Mouse (Mus musculus) kidney, embryonic 14.5 days (tissue): Measurements from ENCODE around the gene Slc22a23. TPM values are rescaled to one million over a fixed set of nuclear protein-coding genes. Genes with fewer than 3 reads are reported as not detected.

Source experiments
- ATAC-seq: fragments of 200-750 bp; cut with Nextera tagmentation; 2 replicates; pipeline ENCODE4 v1.8.0; 2017; ENCODE audit warnings: moderate number of reproducible peaks, mild to moderate bottlenecking, moderate TSS enrichment, moderate library complexity; ENCODE audit not compliant: low FRiP score, low TSS enrichment
- H3K27ac ChIP-seq: fragments of 300-500 bp; sonication (generic); 2 replicates; pipeline ENCODE4 v1.5.1; 2014; ENCODE audit warnings: low read depth, mild to moderate bottlenecking, low read length, moderate library complexity, mixed read lengths
- H3K27me3 ChIP-seq: fragments of 300-500 bp; sonication (generic); 2 replicates; pipeline ENCODE4 v1.6.1; 2014; ENCODE audit warnings: mild to moderate bottlenecking, low read length; ENCODE audit not compliant: control insufficient read depth, insufficient read depth
- H3K36me3 ChIP-seq: fragments of 300-500 bp; sonication (generic); 2 replicates; pipeline ENCODE4 v1.6.1; 2014; ENCODE audit warnings: low read length, mixed read lengths; ENCODE audit not compliant: control insufficient read depth, insufficient read depth
- H3K4me1 ChIP-seq: fragments of 300-500 bp; sonication (generic); 2 replicates; pipeline ENCODE4 v1.6.1; 2014; ENCODE audit warnings: low read length, mixed read lengths; ENCODE audit not compliant: control insufficient read depth, insufficient read depth
- H3K4me2 ChIP-seq: fragments of 300-500 bp; sonication (generic); replicated peaks from 2 replicates; pipeline ENCODE4 v1.6.1; 2014; ENCODE audit warnings: low read depth, mild to moderate bottlenecking, low read length
- H3K4me3 ChIP-seq: fragments of 300-500 bp; sonication (generic); 2 replicates; pipeline ENCODE4 v1.5.1; 2014; ENCODE audit warnings: mild to moderate bottlenecking, low read length
- H3K9ac ChIP-seq: fragments of 300-500 bp; sonication (generic); 2 replicates; pipeline ENCODE4 v1.6.1; 2014; ENCODE audit warnings: low read depth, mild to moderate bottlenecking, low read length, moderate library complexity
- H3K9me3 ChIP-seq: fragments of 300-500 bp; sonication (generic); 2 replicates; pipeline ENCODE4 v1.6.1; 2016; ENCODE audit warnings: low read length; ENCODE audit not compliant: control insufficient read depth
- WGBS: fragments of 180-500 bp; shearing (Covaris S2); extraction: QIAGEN DNeasy Blood & Tissue Kit; methylation state at CpG from one replicate; pipeline ENCODE4 v1.1.7; 2014; 5-methylcytosine and 5-hydroxymethylcytosine counted together
- polyA plus RNA-seq: library from polyadenylated mRNA; unstranded; fragments of >200 nt; fragmentation: Nextera tagmentation; extraction: Ambion mirVana; gene quantifications from 2 replicates; pipeline ENCODE4 v1.2.1, GENCODE M21; 2014

The Slc22a23 gene
- polyA plus RNA-seq, 1 experiment from 2014 or later, result 2.8 TPM

- no peaks in the 10 kb centered on the region for H3K9me3 ChIP-seq
- H3K4me2 ChIP-seq, result no peak overlapping the region
- WGBS, result 70% methylated on average over 1 of the region's 1 CpGs
- no peak overlapping the region for H3K9ac ChIP-seq
- no peak overlapping the region for H3K4me3 ChIP-seq
- H3K27ac ChIP-seq, result no peak overlapping the region
- H3K27me3 ChIP-seq, result no peaks in the 10 kb centered on the region
- no peak for ATAC-seq
- no peaks in the 10 kb centered on the region for H3K36me3 ChIP-seq
- peaks cover 20% of the 10 kb centered on the region for H3K4me1 ChIP-seq
Observed at GRCm38 (mm10) chr13:34244186-34244585, 100.8 kb downstream of the Slc22a23 start.

GRCm38 (mm10) chr13:34242211-34242610 is 102.8 kb downstream of the Slc22a23 start:
- no peak for ATAC-seq
- no peak overlapping the region for H3K27ac ChIP-seq
- H3K9ac ChIP-seq, result no peak overlapping the region
- 20% methylated on average over 3 of the region's 3 CpGs for WGBS
- H3K9me3 ChIP-seq, result no peaks in the 10 kb centered on the region
- H3K4me3 ChIP-seq, result no peak overlapping the region
- H3K4me1 ChIP-seq, result peaks cover 17% of the 10 kb centered on the region; the same call in 1 of the 2 replicates
- H3K36me3 ChIP-seq, result no peaks in the 10 kb centered on the region
- H3K4me2 ChIP-seq, result no peak overlapping the region
- no peaks in the 10 kb centered on the region for H3K27me3 ChIP-seq

- H3K4me2 ChIP-seq, result no peak overlapping the region; the same call in 1 of the 2 replicates
- peak overlapping the region; percentile 2; the same call in 1 of the 2 replicates for H3K27ac ChIP-seq
- H3K36me3 ChIP-seq, result no peaks in the 10 kb centered on the region
- no peaks in the 10 kb centered on the region for H3K27me3 ChIP-seq
- H3K4me1 ChIP-seq, result peaks cover 17% of the 10 kb centered on the region; the same call in 1 of the 2 replicates
- H3K4me3 ChIP-seq, result no peak overlapping the region
- H3K9ac ChIP-seq, result no peak overlapping the region
- H3K9me3 ChIP-seq, result no peaks in the 10 kb centered on the region
- peak; percentile 68; the same call in 1 of the 2 replicates for ATAC-seq
- WGBS, result 39% methylated on average over 3 of the region's 3 CpGs
Observed at GRCm38 (mm10) chr13:34240087-34240428, 104.9 kb downstream of the Slc22a23 start.

- Histone ChIP-seq H3K4me2 (peak overlapping the region; percentile 22), H3K4me1 (peaks cover 17% of the 10 kb centered on the region; the same call in 1 of the 2 replicates), H3K9me3 (no peaks in the 10 kb centered on the region), H3K27ac (peak overlapping the region; percentile 4; the same call in 1 of the 2 replicates), H3K4me3 (no peak overlapping the region), H3K9ac (no peak overlapping the region), H3K27me3 (no peaks in the 10 kb centered on the region), H3K36me3 (no peaks in the 10 kb centered on the region)
- peak; percentile 73 for ATAC-seq
- WGBS, result 18% methylated on average over 11 of the region's 11 CpGs
Observed at GRCm38 (mm10) chr13:34239371-34240086, 105.5 kb downstream of the Slc22a23 start.

- Histone ChIP-seq H3K27ac (peak overlapping the region; percentile 4; the same call in 1 of the 2 replicates), H3K4me2 (peak overlapping the region; percentile 22; the same call in 1 of the 2 replicates), H3K27me3 (no peaks in the 10 kb centered on the region), H3K9me3 (no peaks in the 10 kb centered on the region), H3K9ac (no peak overlapping the region), H3K36me3 (no peaks in the 10 kb centered on the region), H3K4me3 (no peak overlapping the region), H3K4me1 (peaks cover 17% of the 10 kb centered on the region; the same call in 1 of the 2 replicates)
- 17% methylated on average over 14 of the region's 14 CpGs for WGBS
- peak; percentile 26; the same call in 1 of the 2 replicates for ATAC-seq
Observed at GRCm38 (mm10) chr13:34238646-34239290, 106.2 kb downstream of the Slc22a23 start.

- Histone ChIP-seq H3K9ac (no peak overlapping the region), H3K4me2 (no peak overlapping the region), H3K9me3 (no peaks in the 10 kb centered on the region), H3K4me1 (peaks cover 9% of the 10 kb centered on the region; the same call in 1 of the 2 replicates), H3K27me3 (no peaks in the 10 kb centered on the region; the same call in 1 of the 2 replicates), H3K27ac (no peak overlapping the region), H3K4me3 (no peak overlapping the region), H3K36me3 (no peaks in the 10 kb centered on the region)
- WGBS, result 96% methylated on average over 6 of the region's 6 CpGs
- ATAC-seq, result no peak
Observed at GRCm38 (mm10) chr13:34235056-34235455, 109.9 kb downstream of the Slc22a23 start.

- Histone ChIP-seq H3K27me3 (no peaks in the 10 kb centered on the region; the same call in 1 of the 2 replicates), H3K9ac (no peak overlapping the region), H3K4me2 (no peak overlapping the region), H3K9me3 (no peaks in the 10 kb centered on the region), H3K4me3 (no peak overlapping the region), H3K4me1 (peaks cover 7% of the 10 kb centered on the region; the same call in 1 of the 2 replicates), H3K27ac (no peak overlapping the region), H3K36me3 (no peaks in the 10 kb centered on the region)
- no peak for ATAC-seq
- 30% methylated on average over 5 of the region's 5 CpGs for WGBS
Observed at GRCm38 (mm10) chr13:34234439-34234838, 110.5 kb downstream of the Slc22a23 start.

- H3K36me3 ChIP-seq, result no peaks in the 10 kb centered on the region
- WGBS, result 79% methylated on average over 6 of the region's 6 CpGs
- no peaks in the 10 kb centered on the region; the same call in 1 of the 2 replicates for H3K27me3 ChIP-seq
- no peak for ATAC-seq
- H3K27ac ChIP-seq, result no peak overlapping the region
- H3K4me3 ChIP-seq, result no peak overlapping the region
- no peak overlapping the region for H3K9ac ChIP-seq
- peaks cover 4% of the 10 kb centered on the region; the same call in 1 of the 2 replicates for H3K4me1 ChIP-seq
- H3K4me2 ChIP-seq, result no peak overlapping the region
- no peaks in the 10 kb centered on the region for H3K9me3 ChIP-seq
Observed at GRCm38 (mm10) chr13:34232992-34233391, 112.0 kb downstream of the Slc22a23 start.

- Histone ChIP-seq H3K4me3 (no peak overlapping the region), H3K36me3 (no peaks in the 10 kb centered on the region), H3K9me3 (no peaks in the 10 kb centered on the region), H3K9ac (no peak overlapping the region), H3K4me1 (peaks cover 10% of the 10 kb centered on the region; the same call in 1 of the 2 replicates), H3K4me2 (no peak overlapping the region), H3K27me3 (no peaks in the 10 kb centered on the region; the same call in 1 of the 2 replicates), H3K27ac (no peak overlapping the region)
- no peak for ATAC-seq
- 73% methylated on average over 4 of the region's 4 CpGs for WGBS
Observed at GRCm38 (mm10) chr13:34228905-34229304, 116.1 kb downstream of the Slc22a23 start.
